Mouse (Mus musculus): ENCODE results near the gene Cacnb2.

GRCm38 (mm10) chr2:14960963-14961488 is 358.1 kb downstream of the Cacnb2 start:
- no peak for TF ChIP-seq CTCF (IDR thresholded peaks at IDR 0.05; ENCODE audit: insufficient read depth, low read depth, low read length)
- TF ChIP-seq POLR2A (IDR thresholded peaks at IDR 0.05; ENCODE audit: insufficient read depth, low read depth, low read length), result no peak

All from olfactory bulb, adult 2 months (tissue).